Mouse (Mus musculus) embryonic fibroblast, embryonic 13.5 days (primary cell): Measurements from ENCODE around the gene Areg.

ENCODE experiments used
- CTCF ChIP-seq: IDR thresholded peaks from 2 replicates; pipeline ENCODE4 v1.5.1; 2011; ENCODE audit warnings: mild to moderate bottlenecking, control low read depth, low read length, moderate library complexity, borderline replicate concordance; ENCODE audit not compliant: insufficient read depth
- POLR2A ChIP-seq: IDR thresholded peaks from 2 replicates; pipeline ENCODE4 v1.6.1; 2011; ENCODE audit warnings: low read depth, mild to moderate bottlenecking, control low read depth, low read length, moderate library complexity

- TF ChIP-seq CTCF (no peak), POLR2A (no peak)
Measured at GRCm38 (mm10) chr5:91134961-91135360, 4.4 kb upstream of the Areg start.
